Mouse (Mus musculus) kidney, embryonic 15.5 days (tissue): Measurements from ENCODE around the gene Dmrt1. TPM values are rescaled to one million over a fixed set of nuclear protein-coding genes. Genes with fewer than 3 reads are reported as not detected.

Source experiments
- ATAC-seq: fragments of 200-750 bp; cut with Nextera tagmentation; replicated peaks from 2 replicates; pipeline ENCODE4 v1.8.0; 2017; ENCODE audit warnings: moderate TSS enrichment; ENCODE audit not compliant: low FRiP score
- H3K27ac ChIP-seq: fragments of 300-500 bp; sonication (generic); 2 replicates; pipeline ENCODE4 v1.5.1; 2015; ENCODE audit warnings: mild to moderate bottlenecking, inconsistent platforms
- H3K27me3 ChIP-seq: fragments of 300-500 bp; sonication (generic); 2 replicates; pipeline ENCODE4 v1.6.1; 2015; ENCODE audit warnings: inconsistent platforms
- H3K36me3 ChIP-seq: fragments of 300-500 bp; sonication (generic); 2 replicates; pipeline ENCODE4 v1.6.1; 2015; ENCODE audit warnings: inconsistent platforms
- H3K4me1 ChIP-seq: fragments of 300-500 bp; sonication (generic); 2 replicates; pipeline ENCODE4 v1.6.1; 2015; ENCODE audit warnings: inconsistent platforms
- H3K4me2 ChIP-seq: fragments of 300-500 bp; sonication (generic); 2 replicates; pipeline ENCODE4 v1.6.1; 2015; ENCODE audit warnings: moderate library complexity, mild to moderate bottlenecking, inconsistent platforms
- H3K4me3 ChIP-seq: fragments of 300-500 bp; sonication (generic); replicated peaks from 2 replicates; pipeline ENCODE4 v1.5.1; 2015; ENCODE audit warnings: mild to moderate bottlenecking, inconsistent platforms
- H3K9ac ChIP-seq: fragments of 300-500 bp; sonication (generic); 2 replicates; pipeline ENCODE4 v1.6.1; 2015; ENCODE audit warnings: mild to moderate bottlenecking, inconsistent platforms
- H3K9me3 ChIP-seq: fragments of 300-500 bp; sonication (generic); replicated peaks from 2 replicates; pipeline ENCODE4 v1.6.1; 2016; ENCODE audit warnings: inconsistent platforms
- WGBS: fragments of 180-500 bp; shearing (Covaris S2); methylation state at CpG from one replicate; pipeline ENCODE4 v1.1.7; 2015; ENCODE audit warnings: mixed read lengths; 5-methylcytosine and 5-hydroxymethylcytosine counted together
- polyA plus RNA-seq: library from polyadenylated mRNA; unstranded; fragments of >200 nt; fragmentation: Nextera tagmentation; extraction: Ambion mirVana; gene quantifications from 2 replicates; pipeline ENCODE4 v1.2.1, GENCODE M21; 2015

The Dmrt1 gene
- polyA plus RNA-seq, 1 experiment from 2014 or later: not detected

DNA sequence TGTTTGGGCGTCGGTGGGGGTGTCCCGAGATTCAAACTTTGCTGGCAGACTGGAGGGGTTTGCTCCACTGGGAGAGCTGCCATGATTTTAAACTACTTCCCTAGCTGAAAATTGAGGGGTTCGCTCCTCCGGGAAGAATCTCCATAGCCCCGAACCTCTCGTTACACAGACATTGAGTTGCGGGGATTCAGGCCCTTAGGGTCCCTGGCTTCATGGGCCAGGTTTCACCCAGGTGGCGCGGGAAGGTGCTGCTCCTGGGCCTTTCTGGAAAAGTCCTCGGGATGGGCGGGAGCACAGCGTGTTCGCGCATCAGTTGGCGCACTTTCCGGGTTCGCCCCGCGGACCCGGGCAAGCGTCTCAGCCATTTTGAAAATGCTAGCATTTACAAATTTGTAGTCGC, 1.2 kb downstream of the Dmrt1 start:
- peaks cover 87% of the 10 kb centered on the region for H3K27me3 ChIP-seq
- 3% methylated on average over 23 of the region's 23 CpGs for WGBS
- ATAC-seq: no peak
- no peak overlapping the region for H3K9ac ChIP-seq
- H3K36me3 ChIP-seq: no peaks in the 10 kb centered on the region
- no peak overlapping the region for H3K27ac ChIP-seq
- no peaks in the 10 kb centered on the region; the same call in 1 of the 2 replicates for H3K9me3 ChIP-seq
- peak overlapping the region; percentile 59 for H3K4me2 ChIP-seq
- H3K4me3 ChIP-seq: peak overlapping the region; percentile 36
- H3K4me1 ChIP-seq: peaks cover 17% of the 10 kb centered on the region

- no peak overlapping the region for H3K9ac ChIP-seq
- no peak overlapping the region for H3K27ac ChIP-seq
- no peaks in the 10 kb centered on the region for H3K36me3 ChIP-seq
- 45% methylated on average over 10 of the region's 12 CpGs for WGBS
- H3K4me2 ChIP-seq: no peak overlapping the region
- no peaks in the 10 kb centered on the region for H3K4me1 ChIP-seq
- no peaks in the 10 kb centered on the region for H3K9me3 ChIP-seq
- no peak for ATAC-seq
- peaks cover 40% of the 10 kb centered on the region for H3K27me3 ChIP-seq
- no peak overlapping the region for H3K4me3 ChIP-seq
Measured at GRCm38 (mm10) chr19:25514986-25515530, 9.6 kb downstream of the Dmrt1 start.

- no peak overlapping the region for H3K9ac ChIP-seq
- no peaks in the 10 kb centered on the region for H3K9me3 ChIP-seq
- H3K27me3 ChIP-seq: no peaks in the 10 kb centered on the region
- 72% methylated on average over 6 of the region's 6 CpGs for WGBS
- no peak for ATAC-seq
- H3K4me2 ChIP-seq: no peak overlapping the region
- H3K27ac ChIP-seq: no peak overlapping the region
- H3K36me3 ChIP-seq: no peaks in the 10 kb centered on the region
- no peaks in the 10 kb centered on the region for H3K4me1 ChIP-seq
- no peak overlapping the region for H3K4me3 ChIP-seq
Measured at GRCm38 (mm10) chr19:25524156-25524555, 18.7 kb downstream of the Dmrt1 start.

DNA sequence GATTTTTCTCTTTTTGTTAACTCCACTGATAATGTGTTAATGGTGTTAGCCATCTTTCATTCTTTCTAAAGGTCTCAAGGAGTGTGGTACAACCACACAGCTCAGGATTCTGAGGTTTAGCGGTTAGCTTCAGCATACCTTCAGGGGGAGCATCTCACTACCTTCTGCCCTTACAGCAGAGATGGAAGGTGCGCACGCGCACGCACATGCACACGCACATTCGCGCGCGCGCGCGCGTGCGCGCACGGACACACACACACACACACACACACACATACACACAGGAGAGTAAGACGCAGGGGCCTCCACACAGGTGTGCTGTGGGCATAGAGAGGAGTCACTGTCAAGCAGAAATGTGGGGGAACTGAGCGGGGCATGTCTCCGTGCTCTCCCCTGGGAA, 20.3 kb downstream of the Dmrt1 start:
- no peaks in the 10 kb centered on the region for H3K27me3 ChIP-seq
- H3K27ac ChIP-seq: no peak overlapping the region
- WGBS: 98% methylated on average over 20 of the region's 20 CpGs
- no peak overlapping the region for H3K9ac ChIP-seq
- H3K4me2 ChIP-seq: no peak overlapping the region
- H3K4me1 ChIP-seq: no peaks in the 10 kb centered on the region
- no peaks in the 10 kb centered on the region for H3K9me3 ChIP-seq
- H3K36me3 ChIP-seq: no peaks in the 10 kb centered on the region
- no peak overlapping the region for H3K4me3 ChIP-seq
- ATAC-seq: no peak

DNA sequence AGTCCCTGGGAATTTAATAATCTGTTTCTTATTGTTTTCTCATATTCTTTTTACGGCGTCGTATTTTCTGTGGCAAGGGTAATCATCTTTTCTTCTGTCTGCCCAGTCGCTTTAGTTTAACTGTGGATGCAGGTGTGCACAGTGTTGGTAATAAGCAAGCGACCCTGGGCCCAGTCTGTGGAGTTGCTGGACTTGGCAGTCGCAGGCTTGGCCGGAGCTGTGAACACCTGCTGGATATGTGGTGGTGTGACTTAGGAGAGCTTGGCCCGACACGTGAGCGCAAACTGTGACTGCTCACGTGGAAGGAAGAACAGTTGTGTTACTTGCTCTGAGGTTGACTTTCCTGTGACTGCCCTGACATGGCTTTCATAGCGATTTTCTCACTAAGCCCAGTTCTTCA, 24.3 kb downstream of the Dmrt1 start:
- Histone ChIP-seq H3K9ac (no peak overlapping the region), H3K4me2 (no peak overlapping the region), H3K27ac (no peak overlapping the region), H3K4me3 (no peak overlapping the region), H3K27me3 (no peaks in the 10 kb centered on the region), H3K36me3 (no peaks in the 10 kb centered on the region), H3K4me1 (no peaks in the 10 kb centered on the region), H3K9me3 (no peaks in the 10 kb centered on the region)
- WGBS: 62% methylated on average over 12 of the region's 12 CpGs
- ATAC-seq: no peak

DNA sequence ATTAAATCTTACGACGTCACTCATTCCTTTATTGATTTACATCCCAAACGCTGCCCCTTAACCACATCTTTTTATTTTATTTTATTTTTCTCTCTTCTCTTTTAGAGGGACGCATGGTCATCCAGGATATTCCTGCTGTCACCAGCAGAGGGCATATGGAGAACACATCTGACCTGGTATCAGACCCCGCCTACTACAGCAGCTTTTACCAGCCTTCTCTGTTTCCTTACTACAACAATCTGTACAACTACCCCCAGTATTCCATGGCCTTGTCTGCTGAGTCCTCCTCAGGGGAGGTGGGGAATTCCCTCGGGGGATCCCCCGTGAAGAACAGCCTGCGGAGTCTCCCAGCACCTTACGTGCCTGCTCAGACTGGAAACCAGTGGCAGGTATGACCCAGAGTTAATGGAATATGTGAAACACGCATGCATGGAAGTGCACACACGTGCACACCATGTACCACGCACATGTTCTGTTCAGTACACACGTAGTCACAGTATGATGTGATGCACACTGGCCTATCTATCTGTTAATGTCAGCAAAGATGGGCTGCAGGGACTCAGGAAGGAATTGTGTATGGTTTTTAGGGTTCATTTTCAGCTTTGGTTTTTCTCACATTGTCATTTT, 40.4 kb downstream of the Dmrt1 start:
- H3K4me3 ChIP-seq: no peak overlapping the region
- H3K9me3 ChIP-seq: no peaks in the 10 kb centered on the region
- 36% methylated on average over 13 of the region's 13 CpGs for WGBS
- H3K27me3 ChIP-seq: peaks cover 62% of the 10 kb centered on the region
- 0 out of 2 replicates have a peak, but pooled peaks cover 2% of the 10 kb centered on the region for H3K4me1 ChIP-seq
- H3K9ac ChIP-seq: no peak overlapping the region
- no peaks in the 10 kb centered on the region for H3K36me3 ChIP-seq
- ATAC-seq: no peak
- H3K4me2 ChIP-seq: no peak overlapping the region
- H3K27ac ChIP-seq: no peak overlapping the region

DNA sequence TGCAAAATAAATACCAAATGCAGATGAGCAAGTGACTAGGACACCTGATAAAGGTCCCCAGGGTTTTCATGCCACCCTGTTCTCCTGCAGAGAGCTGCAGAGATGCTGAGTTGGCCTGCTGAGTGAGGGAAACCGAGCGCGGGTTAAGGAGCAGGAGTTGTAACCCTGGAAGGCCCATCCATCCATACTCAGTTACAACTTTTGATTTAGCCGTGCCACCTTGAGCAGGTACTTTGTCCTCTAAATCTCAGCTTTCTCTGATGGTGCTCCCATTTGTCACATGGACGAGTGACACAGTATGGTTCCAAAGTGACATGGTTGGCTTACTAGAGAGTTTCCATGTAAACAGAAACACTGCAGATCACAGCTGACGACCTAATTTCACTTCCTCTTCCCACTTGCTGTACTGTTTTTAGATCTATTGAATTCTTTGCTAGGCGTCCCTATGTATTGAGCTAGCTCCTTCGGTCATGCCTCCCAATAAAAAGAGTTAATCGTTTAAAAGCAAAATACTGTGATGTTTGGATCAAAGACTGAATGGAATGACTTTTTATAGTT, 41.7 kb downstream of the Dmrt1 start:
- no peak overlapping the region for H3K27ac ChIP-seq
- H3K4me1 ChIP-seq: 0 out of 2 replicates have a peak, but pooled peaks cover 2% of the 10 kb centered on the region
- H3K9ac ChIP-seq: no peak overlapping the region
- ATAC-seq: no peak
- 76% methylated on average over 9 of the region's 9 CpGs for WGBS
- H3K4me2 ChIP-seq: no peak overlapping the region
- H3K9me3 ChIP-seq: no peaks in the 10 kb centered on the region
- peaks cover 72% of the 10 kb centered on the region for H3K27me3 ChIP-seq
- H3K36me3 ChIP-seq: no peaks in the 10 kb centered on the region
- no peak overlapping the region for H3K4me3 ChIP-seq

DNA sequence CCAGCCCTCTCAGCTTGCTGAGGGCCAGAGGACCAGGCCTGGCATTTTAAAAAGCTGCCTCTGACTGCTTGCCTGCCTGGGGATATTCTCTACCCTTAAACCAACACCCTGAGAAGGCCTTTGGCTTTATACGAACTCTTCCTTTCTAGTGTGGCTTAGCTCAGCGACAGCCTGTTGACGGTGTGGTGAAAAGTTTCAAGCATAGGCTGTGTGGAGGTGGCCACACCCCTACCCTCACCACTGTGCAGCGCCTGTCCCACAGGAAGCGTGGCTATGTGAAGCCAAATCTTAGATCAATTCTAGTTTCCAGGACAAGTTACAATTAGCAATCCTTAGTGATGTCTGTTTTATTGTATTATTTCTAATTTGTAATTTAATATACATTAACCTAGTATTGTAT, 44.9 kb downstream of the Dmrt1 start:
- Histone ChIP-seq H3K4me3 (no peak overlapping the region), H3K9me3 (no peaks in the 10 kb centered on the region)
- 66% methylated on average over 5 of the region's 5 CpGs for WGBS

DNA sequence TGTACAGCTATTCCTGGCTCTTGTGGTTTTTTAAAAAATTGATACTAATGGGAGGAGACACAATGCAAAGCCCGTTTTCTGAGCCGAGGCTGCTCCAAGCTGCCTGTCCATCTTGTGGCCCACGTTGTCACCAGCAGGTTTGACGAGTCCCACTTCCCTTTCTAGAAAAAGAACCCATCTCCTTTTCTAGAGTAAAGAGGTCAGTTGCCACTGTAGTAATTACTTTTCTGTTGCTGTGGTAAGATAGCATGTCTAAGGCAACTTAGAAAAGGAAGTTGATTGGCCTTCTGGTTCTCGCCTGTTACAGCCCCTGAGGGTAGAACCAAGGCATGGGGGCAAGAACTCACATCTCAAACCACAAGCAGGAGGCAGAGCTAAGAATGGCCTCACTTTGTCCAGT, 45.6 kb downstream of the Dmrt1 start:
- no peaks in the 10 kb centered on the region for H3K4me1 ChIP-seq
- H3K9ac ChIP-seq: no peak overlapping the region
- ATAC-seq: no peak
- H3K9me3 ChIP-seq: no peaks in the 10 kb centered on the region
- WGBS: 78% methylated on average over 5 of the region's 5 CpGs
- H3K4me3 ChIP-seq: no peak overlapping the region
- H3K27ac ChIP-seq: no peak overlapping the region
- peaks cover 65% of the 10 kb centered on the region for H3K27me3 ChIP-seq
- H3K36me3 ChIP-seq: no peaks in the 10 kb centered on the region
- no peak overlapping the region for H3K4me2 ChIP-seq

More for the DNA sequence above, 44.9 kb downstream of the Dmrt1 start:
- Histone ChIP-seq H3K36me3 (no peaks in the 10 kb centered on the region), H3K9ac (no peak overlapping the region), H3K27me3 (peaks cover 68% of the 10 kb centered on the region), H3K27ac (no peak overlapping the region), H3K4me2 (no peak overlapping the region), H3K4me1 (0 out of 2 replicates have a peak, but pooled peaks cover 2% of the 10 kb centered on the region)
- no peak for ATAC-seq

GRCm38 (mm10) chr19:25564430-25564829, 59.0 kb downstream of the Dmrt1 start:
- H3K27me3 ChIP-seq: peaks cover 61% of the 10 kb centered on the region
- H3K4me2 ChIP-seq: no peak overlapping the region
- H3K36me3 ChIP-seq: no peaks in the 10 kb centered on the region
- WGBS: 43% methylated on average over 12 of the region's 12 CpGs
- H3K9ac ChIP-seq: no peak overlapping the region
- H3K27ac ChIP-seq: no peak overlapping the region
- 0 out of 2 replicates have a peak, but pooled peaks cover 6% of the 10 kb centered on the region for H3K9me3 ChIP-seq
- ATAC-seq: no peak
- H3K4me3 ChIP-seq: no peak overlapping the region
- H3K4me1 ChIP-seq: no peaks in the 10 kb centered on the region

DNA sequence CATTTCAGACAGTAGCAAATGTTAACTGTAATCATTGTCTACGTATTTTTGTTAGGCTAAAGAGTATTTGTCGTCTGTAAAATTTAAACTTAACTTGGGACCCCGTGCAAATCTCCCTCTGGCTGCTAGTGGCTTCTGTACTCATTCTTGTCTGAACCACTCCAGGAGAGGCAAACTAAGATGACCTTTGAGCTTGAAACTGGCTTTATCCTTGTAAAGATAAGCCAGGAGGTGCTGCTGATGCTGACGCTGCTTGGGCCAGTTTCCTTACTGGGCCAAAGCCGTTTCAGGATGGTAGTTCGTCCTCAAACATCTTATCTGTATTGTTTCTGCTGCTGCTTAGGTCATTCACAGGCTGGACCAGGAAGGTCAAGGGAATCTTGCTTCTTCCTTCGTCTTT, 64.4 kb downstream of the Dmrt1 start:
- Histone ChIP-seq H3K4me3 (no peak overlapping the region), H3K27me3 (peaks cover 94% of the 10 kb centered on the region), H3K4me2 (no peak overlapping the region), H3K9ac (no peak overlapping the region), H3K36me3 (no peaks in the 10 kb centered on the region), H3K9me3 (no peaks in the 10 kb centered on the region), H3K4me1 (no peaks in the 10 kb centered on the region), H3K27ac (no peak overlapping the region)
- no peak for ATAC-seq
- WGBS: 82% methylated on average over 7 of the region's 7 CpGs

- WGBS: 52% methylated on average over 10 of the region's 10 CpGs
- Histone ChIP-seq H3K4me1 (peaks cover 5% of the 10 kb centered on the region; the same call in 1 of the 2 replicates), H3K4me2 (no peak overlapping the region), H3K27me3 (peaks cover 93% of the 10 kb centered on the region), H3K36me3 (no peaks in the 10 kb centered on the region), H3K27ac (no peak overlapping the region), H3K9me3 (no peaks in the 10 kb centered on the region), H3K4me3 (no peak overlapping the region), H3K9ac (no peak overlapping the region)
- ATAC-seq: no peak
Measured at GRCm38 (mm10) chr19:25574431-25574830, 69.0 kb downstream of the Dmrt1 start.
